Mouse (Mus musculus) embryonic facial prominence, embryonic 10.5 days (tissue): ENCODE results near the gene Aaed1. TPM values are rescaled to one million over a fixed set of nuclear protein-coding genes. Genes with fewer than 3 reads are reported as not detected.
"Not testable (repeated sequence)": the region's sequence is repeated elsewhere in the genome, so short reads cannot be mapped to it uniquely, and the experiment has no call there.

Experiments used
- DNase-seq: peaks from one replicate; pipeline ENCODE4 v3.0.0-alpha.2; 2017; ENCODE audit warnings: low spot score
- H3K27ac ChIP-seq: fragments of 300-500 bp; sonication (generic); replicated peaks from 2 replicates; pipeline ENCODE4 v1.5.1; 2016; ENCODE audit warnings: mild to moderate bottlenecking
- H3K27me3 ChIP-seq: fragments of 300-500 bp; sonication (generic); replicated peaks from 2 replicates; pipeline ENCODE4 v1.6.1; 2016; ENCODE audit warnings: low read depth, mild to moderate bottlenecking; ENCODE audit not compliant: poor library complexity, severe bottlenecking
- H3K36me3 ChIP-seq: fragments of 300-500 bp; sonication (generic); replicated peaks from 2 replicates; pipeline ENCODE4 v1.6.1; 2016; ENCODE audit warnings: mild to moderate bottlenecking, moderate library complexity
- H3K4me1 ChIP-seq: fragments of 300-500 bp; sonication (generic); 2 replicates; pipeline ENCODE4 v1.6.1; 2016
- H3K4me3 ChIP-seq: fragments of 300-500 bp; sonication (generic); 2 replicates; pipeline ENCODE4 v1.5.1; 2016; ENCODE audit warnings: mild to moderate bottlenecking, moderate library complexity
- H3K9me3 ChIP-seq: fragments of 300-500 bp; sonication (generic); 2 replicates; pipeline ENCODE4 v1.6.1; 2016; ENCODE audit warnings: mild to moderate bottlenecking
- WGBS: fragments of 180-500 bp; shearing (Covaris S2); methylation state at CpG from one replicate; pipeline ENCODE4 v1.1.7; 2016; 5-methylcytosine and 5-hydroxymethylcytosine counted together
- polyA plus RNA-seq: library from polyadenylated mRNA; unstranded; fragments of >200 nt; fragmentation: Nextera tagmentation; extraction: Ambion mirVana; gene quantifications from 2 replicates; pipeline ENCODE4 v1.2.1, GENCODE M21; 2016

The Aaed1 gene
- polyA plus RNA-seq, 1 experiment from 2014 or later = 33.5 TPM

DNA sequence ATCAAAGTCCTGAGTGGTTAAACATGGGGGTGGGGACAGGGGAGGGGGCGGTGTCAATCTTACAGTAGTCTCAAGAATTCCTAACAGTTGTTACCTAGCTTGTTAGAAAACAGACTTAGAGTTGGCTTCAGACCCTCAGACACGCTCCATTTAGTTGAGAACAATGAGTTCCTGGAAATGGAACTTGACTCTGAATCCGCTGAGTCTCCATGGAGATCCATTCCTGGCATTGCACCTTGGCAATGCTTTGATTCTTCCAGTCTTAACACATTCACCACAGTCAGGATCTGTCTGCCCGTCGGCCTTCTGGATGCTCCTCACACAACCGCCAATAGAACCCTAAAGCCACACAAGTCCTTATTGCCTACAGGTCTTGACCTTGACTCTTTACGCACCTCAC lies 52.6 kb downstream of the Aaed1 start:
- H3K9me3 ChIP-seq = no peaks in the 10 kb centered on the region
- H3K27me3 ChIP-seq = no peaks in the 10 kb centered on the region
- H3K27ac ChIP-seq = no peak overlapping the region
- no peak for DNase-seq
- H3K36me3 ChIP-seq = peaks cover 6% of the 10 kb centered on the region
- H3K4me3 ChIP-seq = no peak overlapping the region
- H3K4me1 ChIP-seq = peaks cover 11% of the 10 kb centered on the region
- WGBS = 90% methylated on average over 7 of the region's 7 CpGs

- WGBS = 77% methylated on average over 4 of the region's 4 CpGs
- no peak overlapping the region for H3K4me3 ChIP-seq
- peaks cover 6% of the 10 kb centered on the region for H3K36me3 ChIP-seq
- DNase-seq = no peak
- H3K9me3 ChIP-seq = no peaks in the 10 kb centered on the region
- H3K27ac ChIP-seq = no peak overlapping the region
- peaks cover 11% of the 10 kb centered on the region for H3K4me1 ChIP-seq
- H3K27me3 ChIP-seq = no peaks in the 10 kb centered on the region
These were observed 54.0 kb downstream of the Aaed1 start for GRCm38 (mm10) chr13:64258516-64258821.

GRCm38 (mm10) chr13:64257814-64258515 lies 54.5 kb downstream of the Aaed1 start:
- peaks cover 11% of the 10 kb centered on the region for H3K4me1 ChIP-seq
- H3K36me3 ChIP-seq = peaks cover 6% of the 10 kb centered on the region
- 28% methylated on average over 5 of the region's 5 CpGs for WGBS
- no peaks in the 10 kb centered on the region for H3K9me3 ChIP-seq
- H3K27me3 ChIP-seq = no peaks in the 10 kb centered on the region
- no peak overlapping the region for H3K27ac ChIP-seq
- no peak overlapping the region for H3K4me3 ChIP-seq
- no peak for DNase-seq

DNA sequence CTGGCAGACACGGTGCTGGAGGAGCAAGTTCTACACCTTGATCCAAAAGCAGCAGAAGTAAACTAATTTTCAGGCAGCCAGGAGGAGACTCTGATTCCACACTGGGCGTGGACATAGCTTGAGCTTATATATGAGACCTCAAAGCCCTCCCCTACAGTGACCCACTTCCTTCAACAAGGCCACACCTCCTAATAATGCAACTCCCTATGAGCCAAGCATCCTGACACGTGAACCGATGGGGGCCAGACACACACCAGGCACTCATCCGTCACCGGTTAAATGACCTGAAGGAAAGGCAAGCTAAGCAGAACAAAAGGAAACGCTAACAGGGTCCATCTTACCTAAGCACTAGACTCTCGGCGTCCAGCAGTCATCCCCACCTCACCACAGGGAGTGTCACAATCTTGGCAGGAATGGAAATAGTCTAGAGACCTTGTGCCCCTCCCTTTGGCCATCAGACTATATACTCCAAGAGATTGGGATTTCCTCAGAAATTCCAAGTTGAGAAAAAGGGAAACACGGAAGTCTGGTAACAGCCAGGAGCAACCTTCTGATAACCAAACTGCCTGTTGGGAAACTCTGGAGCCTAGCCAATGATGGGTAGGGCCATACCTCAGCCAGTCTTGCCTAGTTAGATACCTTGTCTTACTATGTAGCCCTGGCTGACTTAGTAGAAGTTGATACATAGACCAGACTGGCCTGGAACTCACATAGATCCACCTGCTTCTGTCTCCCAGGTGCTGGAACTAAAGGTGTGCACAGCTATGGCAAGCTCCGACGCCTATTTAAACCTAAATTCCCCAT lies 55.3 kb downstream of the Aaed1 start:
- Histone ChIP-seq H3K4me1 (peaks cover 11% of the 10 kb centered on the region), H3K36me3 (peaks cover 6% of the 10 kb centered on the region), H3K27ac (no peak overlapping the region), H3K9me3 (no peaks in the 10 kb centered on the region), H3K27me3 (no peaks in the 10 kb centered on the region), H3K4me3 (no peak overlapping the region)
- no peak for DNase-seq
- WGBS = 84% methylated on average over 12 of the region's 12 CpGs

DNA sequence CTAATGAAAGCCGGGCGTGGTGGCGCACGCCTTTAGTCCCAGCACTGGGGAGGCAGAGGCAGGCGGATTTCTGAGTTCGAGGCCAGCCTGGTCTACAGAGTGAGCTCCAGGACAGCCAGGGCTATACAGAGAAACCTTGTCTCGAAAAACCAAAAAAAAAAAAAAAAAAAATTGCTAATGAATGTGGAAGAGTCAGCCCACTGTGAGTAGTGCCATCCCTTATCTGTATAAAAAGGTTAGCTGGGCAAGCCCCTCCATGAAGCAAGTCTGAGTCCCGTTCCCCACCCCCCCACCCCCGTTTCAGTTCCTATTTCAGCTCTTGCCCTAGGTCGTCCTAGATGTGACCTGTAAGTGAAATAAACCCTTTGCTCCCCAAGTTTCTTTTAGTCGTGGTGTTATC lies 58.3 kb downstream of the Aaed1 start:
- not testable (repeated sequence) for H3K27ac ChIP-seq, H3K27me3 ChIP-seq, H3K4me3 ChIP-seq, H3K9me3 ChIP-seq, DNase-seq, H3K36me3 ChIP-seq
- WGBS = 84% methylated on average over 11 of the region's 11 CpGs
- H3K4me1 ChIP-seq = peaks cover 11% of the 10 kb centered on the region

DNA sequence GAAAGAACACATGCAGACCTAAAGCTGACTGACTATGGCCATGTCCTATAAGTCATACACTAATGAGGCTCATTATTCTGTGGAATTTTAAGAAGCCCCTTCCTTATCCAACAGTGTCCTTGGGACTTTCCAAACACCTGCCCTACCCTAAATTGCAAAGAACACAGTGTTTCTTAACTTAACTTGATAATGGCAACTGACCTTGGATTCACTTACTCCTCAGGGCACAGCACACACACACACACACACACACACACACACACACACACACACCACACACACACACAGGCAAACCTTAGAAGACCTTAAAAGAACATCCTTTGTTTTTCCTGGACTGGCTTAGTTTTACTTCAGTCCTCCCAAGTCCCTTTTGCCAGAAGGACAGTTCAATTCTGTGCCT lies 58.8 kb downstream of the Aaed1 start:
- no peak for DNase-seq
- Histone ChIP-seq H3K36me3 (no peaks in the 10 kb centered on the region), H3K4me1 (peaks cover 15% of the 10 kb centered on the region), H3K4me3 (no peak overlapping the region), H3K9me3 (no peaks in the 10 kb centered on the region), H3K27ac (no peak overlapping the region), H3K27me3 (no peaks in the 10 kb centered on the region)

DNA sequence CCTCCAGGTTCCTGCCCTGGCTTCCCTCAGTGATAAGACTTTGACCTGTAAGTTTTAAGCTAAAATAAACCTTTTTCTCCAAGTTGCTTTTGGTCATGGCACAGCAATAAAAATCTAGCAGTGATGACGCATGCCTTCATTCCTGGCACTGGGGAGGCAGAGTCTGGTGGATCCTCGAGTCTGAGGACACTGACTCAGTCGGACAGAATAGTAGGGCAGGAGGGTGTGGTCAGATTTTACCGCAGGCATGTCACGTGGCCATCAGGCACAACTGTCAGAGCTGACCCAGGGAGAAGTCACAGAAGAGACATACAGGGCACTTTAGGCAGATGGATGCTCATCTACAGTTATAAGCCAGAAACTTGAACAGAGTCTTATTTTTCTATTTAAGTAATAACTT lies 60.4 kb downstream of the Aaed1 start:
- H3K27ac ChIP-seq = no peak overlapping the region
- DNase-seq = no peak
- 76% methylated on average over 5 of the region's 5 CpGs for WGBS

GRCm38 (mm10) chr13:64250363-64250762 lies 62.1 kb downstream of the Aaed1 start:
- Histone ChIP-seq H3K4me1 (peaks cover 15% of the 10 kb centered on the region), H3K27ac (no peak overlapping the region), H3K4me3 (no peak overlapping the region), H3K27me3 (no peaks in the 10 kb centered on the region), H3K9me3 (no peaks in the 10 kb centered on the region), H3K36me3 (no peaks in the 10 kb centered on the region)
- no peak for DNase-seq
- WGBS = 47% methylated on average over 1 of the region's 1 CpGs

More for the DNA sequence above, 60.4 kb downstream of the Aaed1 start:
- Histone ChIP-seq H3K4me3 (no peak overlapping the region), H3K4me1 (peaks cover 15% of the 10 kb centered on the region), H3K27me3 (no peaks in the 10 kb centered on the region), H3K9me3 (no peaks in the 10 kb centered on the region), H3K36me3 (no peaks in the 10 kb centered on the region)

- DNase-seq = peak; percentile 88
- Histone ChIP-seq H3K9me3 (no peaks in the 10 kb centered on the region), H3K36me3 (no peaks in the 10 kb centered on the region), H3K4me3 (peak overlapping the region; percentile 66), H3K27ac (peak overlapping the region; percentile 80), H3K4me1 (peaks cover 15% of the 10 kb centered on the region), H3K27me3 (no peaks in the 10 kb centered on the region)
- WGBS = 7% methylated on average over 22 of the region's 22 CpGs
These were observed 63.6 kb downstream of the Aaed1 start for GRCm38 (mm10) chr13:64248775-64249524.

DNA sequence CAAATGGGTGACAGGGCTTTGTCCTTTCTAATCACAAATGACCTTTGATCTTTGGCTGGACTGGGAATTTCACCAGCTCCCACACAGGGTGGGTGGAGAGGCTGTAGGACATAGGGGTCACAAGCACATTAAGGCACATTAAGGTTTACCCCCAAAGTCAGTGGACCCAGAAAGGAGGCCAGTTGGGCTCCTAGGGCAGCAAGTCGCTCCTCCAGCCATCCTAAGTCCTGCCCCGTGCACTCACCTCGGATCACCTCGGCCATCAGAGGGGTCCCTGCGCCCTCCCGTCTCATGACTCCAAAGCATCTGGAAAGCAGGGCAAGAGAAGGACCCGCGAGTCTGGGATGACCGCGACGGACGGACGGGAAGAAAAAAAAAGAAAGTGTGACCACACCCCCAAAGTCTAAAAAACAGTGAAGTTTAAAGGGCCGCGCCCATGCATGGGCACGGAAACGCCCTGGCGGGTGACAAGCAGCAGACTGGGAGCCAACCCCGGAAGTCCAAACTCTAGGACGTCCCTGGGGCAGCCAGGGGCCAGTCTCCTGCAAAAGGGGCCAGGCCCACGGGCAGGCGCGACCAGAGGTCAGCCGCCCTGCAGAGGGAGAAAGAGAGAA lies 64.2 kb downstream of the Aaed1 start:
- Histone ChIP-seq H3K36me3 (0 out of 2 replicates have a peak, but pooled peaks cover 2% of the 10 kb centered on the region), H3K27ac (peak overlapping the region; percentile 80), H3K9me3 (no peaks in the 10 kb centered on the region), H3K27me3 (no peaks in the 10 kb centered on the region), H3K4me1 (peaks cover 15% of the 10 kb centered on the region), H3K4me3 (peak overlapping the region; percentile 66)
- DNase-seq = peak; percentile 56
- WGBS = under 1% methylated on average over 24 of the region's 24 CpGs

GRCm38 (mm10) chr13:64246106-64246505 lies 66.4 kb downstream of the Aaed1 start:
- DNase-seq = no peak
- Histone ChIP-seq H3K27ac (no peak overlapping the region), H3K4me3 (no peak overlapping the region), H3K36me3 (peaks cover 11% of the 10 kb centered on the region), H3K4me1 (peaks cover 15% of the 10 kb centered on the region), H3K27me3 (no peaks in the 10 kb centered on the region), H3K9me3 (no peaks in the 10 kb centered on the region)
- WGBS = 88% methylated on average over 12 of the region's 12 CpGs

DNA sequence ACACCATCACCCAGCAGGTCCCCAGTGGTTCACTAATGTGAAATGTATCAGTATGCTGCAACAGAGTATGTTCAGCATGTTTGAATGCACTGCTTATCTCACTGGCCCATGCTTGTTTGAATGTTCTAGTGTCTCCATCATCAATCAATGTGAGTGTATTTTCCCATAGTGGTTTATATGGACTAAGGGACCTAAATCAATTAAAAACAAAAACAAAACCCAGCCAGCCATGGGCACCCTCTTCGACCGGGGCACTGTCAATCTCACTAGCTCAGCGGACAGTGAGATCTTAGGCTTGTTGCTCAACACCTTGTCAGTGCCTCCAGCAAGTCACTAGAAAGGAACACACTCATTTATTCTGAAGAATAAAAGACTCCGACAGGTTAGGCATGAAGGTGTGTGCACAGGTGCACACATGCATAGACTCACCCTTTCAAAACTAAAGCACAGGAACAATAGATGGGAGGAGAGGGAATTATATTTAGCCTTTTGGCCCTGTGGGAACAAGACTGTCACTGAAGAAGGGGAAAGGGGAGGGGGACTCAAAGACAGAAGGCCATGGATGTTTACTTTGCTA lies 67.7 kb downstream of the Aaed1 start:
- Histone ChIP-seq H3K27me3 (no peaks in the 10 kb centered on the region), H3K9me3 (no peaks in the 10 kb centered on the region), H3K4me3 (no peak overlapping the region), H3K36me3 (peaks cover 11% of the 10 kb centered on the region), H3K27ac (no peak overlapping the region), H3K4me1 (peaks cover 15% of the 10 kb centered on the region)
- DNase-seq = no peak
- 84% methylated on average over 4 of the region's 4 CpGs for WGBS
